ENCODE assay signal across 11 mouse cellular contexts in genomic region chr10:79872862-79873261, GRCm38 (mm10). TPM values are rescaled to one million over a fixed set of nuclear protein-coding genes. Genes with fewer than 3 reads are reported as not detected.
A peak's percentile ranks its signal among the peaks of the same experiment; 100 is the strongest.
DNase-seq lines count a peak whose midpoint lies in the region; ATAC-seq lines count a peak whose summit lies in the region.
"Had no signal": no experiment of that assay in that cellular context is flagged by ENCODE, and none has a peak within 500 bp of the region (broad histone marks: within the 10 kb centered on the region; RNA-seq: fewer than 3 reads in every experiment).

No protein-coding gene starts in this region.

- ATAC-seq in heart, embryonic 13.5 days (ENCODE audit: extremely low read depth, insufficient number of reproducible peaks, low FRiP score, low TSS enrichment) = no peak
- ATAC-seq in forebrain, embryonic 15.5 days (replicated peaks) = no peak
- no peak for ATAC-seq in limb, embryonic 15.5 days (ENCODE audit: insufficient number of reproducible peaks, low FRiP score, low TSS enrichment, low read depth)
- ATAC-seq in megakaryocyte-erythroid progenitor cell, adult 5-6 weeks (replicated peaks; ENCODE audit: low FRiP score, low TSS enrichment, poor library complexity, severe bottlenecking) = no peak

- H3K27me3 ChIP-seq in heart, embryonic 13.5 days (replicated peaks) = peaks cover 18% of the 10 kb centered on the region; the same call in 1 of the 2 replicates
- H3K27me3 ChIP-seq in forebrain, embryonic 15.5 days = no peaks in the 10 kb centered on the region
- no peaks in the 10 kb centered on the region for H3K27me3 ChIP-seq in limb, embryonic 15.5 days

- 39% methylated on average over 3 of the region's 3 CpGs for WGBS in heart, embryonic 13.5 days
- 46% methylated on average over 3 of the region's 3 CpGs for WGBS in forebrain, embryonic 15.5 days
- 34% methylated on average over 3 of the region's 3 CpGs for WGBS in limb, embryonic 15.5 days

- H3K9ac ChIP-seq in heart, embryonic 13.5 days = no peak overlapping the region
- H3K9ac ChIP-seq in forebrain, embryonic 15.5 days (replicated peaks) = peak overlapping the region; percentile 96
- no peak overlapping the region for H3K9ac ChIP-seq in limb, embryonic 15.5 days

- peak overlapping the region; percentile 94 for H3K4me2 ChIP-seq in heart, embryonic 13.5 days
- H3K4me2 ChIP-seq in forebrain, embryonic 15.5 days (replicated peaks) = peak overlapping the region; percentile 69
- peak overlapping the region; percentile 89 for H3K4me2 ChIP-seq in limb, embryonic 15.5 days

- no peaks in the 10 kb centered on the region for H3K9me3 ChIP-seq in heart, embryonic 13.5 days
- H3K9me3 ChIP-seq in forebrain, embryonic 15.5 days = no peaks in the 10 kb centered on the region
- no peaks in the 10 kb centered on the region for H3K9me3 ChIP-seq in limb, embryonic 15.5 days

- H3K4me3 ChIP-seq in heart, embryonic 13.5 days = peak overlapping the region; percentile 72
- H3K4me3 ChIP-seq in forebrain, embryonic 15.5 days = peak overlapping the region; percentile 87
- peak overlapping the region; percentile 71 for H3K4me3 ChIP-seq in limb, embryonic 15.5 days

- no peak for DNase-seq in heart, adult 18-20 months
- peak; percentile 63 for DNase-seq in R1 (ENCODE audit: low read depth, low spot score)
- DNase-seq in ovary, postnatal 14 days (ENCODE audit: low spot score) = no peak
- DNase-seq in layer of hippocampus, adult 11-12 months (ENCODE audit: low spot score) = no peak
- DNase-seq: cerebellum, adult 9-10 months had no signal

- H3K36me3 ChIP-seq in heart, embryonic 13.5 days = no peaks in the 10 kb centered on the region
- peaks cover 24% of the 10 kb centered on the region; the same call in 1 of the 2 replicates for H3K36me3 ChIP-seq in forebrain, embryonic 15.5 days
- 0 out of 2 replicates have a peak, but pooled peaks cover 5% of the 10 kb centered on the region for H3K36me3 ChIP-seq in limb, embryonic 15.5 days

- peaks cover 22% of the 10 kb centered on the region for H3K4me1 ChIP-seq in heart, embryonic 13.5 days
- H3K4me1 ChIP-seq in forebrain, embryonic 15.5 days = peaks cover 59% of the 10 kb centered on the region
- peaks cover 29% of the 10 kb centered on the region for H3K4me1 ChIP-seq in limb, embryonic 15.5 days

- no peak overlapping the region for H3K27ac ChIP-seq in heart, embryonic 13.5 days (replicated peaks)
- H3K27ac ChIP-seq in forebrain, embryonic 15.5 days (replicated peaks) = peak overlapping the region; percentile 97
- H3K27ac ChIP-seq in limb, embryonic 15.5 days = 0 out of 2 replicates have a peak overlapping the region, but pooled peaks have one; percentile 3

RNA-seq across cellular contexts. Expression of gene Prtn3, which starts 1.4 kb away (rescaled TPM):
- polyA plus RNA-seq in heart, embryonic 13.5 days (2015; fragmentation: Nextera tagmentation; extraction: Ambion mirVana) = 2.5 and 2.6 TPM in 2 replicates
- total RNA-seq in heart, adult 18-20 months (2021) = not detected
- 13.5 and 15.0 TPM in 2 replicates for polyA plus RNA-seq in forebrain, embryonic 15.5 days (2015; fragmentation: Nextera tagmentation; extraction: Ambion mirVana)
- polyA plus RNA-seq in limb, embryonic 15.5 days (2015; fragmentation: Nextera tagmentation; extraction: Ambion mirVana) = 3.7 and 5.1 TPM in 2 replicates
- 2.5 and 8.7 TPM in 2 replicates for total RNA-seq in megakaryocyte-erythroid progenitor cell, adult 5-6 weeks (2014; fragmentation: Nextera tagmentation)
- total RNA-seq in megakaryocyte-erythroid progenitor cell, adult 5-6 weeks (2017) = 0.56 and 5.9 TPM in 2 replicates

RNA-seq across cellular contexts. Expression of gene Plppr3, which starts 1.6 kb away (rescaled TPM):
- polyA plus RNA-seq in heart, embryonic 13.5 days (2015; fragmentation: Nextera tagmentation; extraction: Ambion mirVana) = 15.8 and 16.4 TPM in 2 replicates
- under 1 TPM; 0.12 to 0.18 TPM for total RNA-seq in heart, adult 18-20 months (2021)
- polyA plus RNA-seq in forebrain, embryonic 15.5 days (2015; fragmentation: Nextera tagmentation; extraction: Ambion mirVana) = 405 and 410 TPM in 2 replicates
- polyA plus RNA-seq in limb, embryonic 15.5 days (2015; fragmentation: Nextera tagmentation; extraction: Ambion mirVana) = 53.0 and 60.1 TPM in 2 replicates
- total RNA-seq in megakaryocyte-erythroid progenitor cell, adult 5-6 weeks (2014; fragmentation: Nextera tagmentation) = not detected in 2 replicates
- total RNA-seq in megakaryocyte-erythroid progenitor cell, adult 5-6 weeks (2017) = 5.8 and 15.0 TPM in 2 replicates

RNA-seq across cellular contexts. Expression of gene Elane, which starts 13.2 kb away (rescaled TPM):
- polyA plus RNA-seq in heart, embryonic 13.5 days (2015; fragmentation: Nextera tagmentation; extraction: Ambion mirVana) = 0.25 and 0.96 TPM in 2 replicates
- not detected for total RNA-seq in heart, adult 18-20 months (2021)
- polyA plus RNA-seq in forebrain, embryonic 15.5 days (2015; fragmentation: Nextera tagmentation; extraction: Ambion mirVana) = 0.19 TPM in 1 of 2 replicates, not detected in the other
- polyA plus RNA-seq in limb, embryonic 15.5 days (2015; fragmentation: Nextera tagmentation; extraction: Ambion mirVana) = 0.36 and 0.40 TPM in 2 replicates
- total RNA-seq in megakaryocyte-erythroid progenitor cell, adult 5-6 weeks (2014; fragmentation: Nextera tagmentation) = 10.5 TPM in 1 of 2 replicates, not detected in the other
- total RNA-seq in megakaryocyte-erythroid progenitor cell, adult 5-6 weeks (2017) = 0.23 and 1.3 TPM in 2 replicates

RNA-seq across cellular contexts. Expression of gene Cfd, which starts 17.8 kb away (rescaled TPM):
- polyA plus RNA-seq in heart, embryonic 13.5 days (2015; fragmentation: Nextera tagmentation; extraction: Ambion mirVana) = not detected in 2 replicates
- 100 to 1,000 TPM in 1 of 2 experiments, 10 to 100 TPM in 1; 49.7 to 435 TPM for total RNA-seq in heart, adult 18-20 months (2021)
- not detected in 2 replicates for polyA plus RNA-seq in forebrain, embryonic 15.5 days (2015; fragmentation: Nextera tagmentation; extraction: Ambion mirVana)
- polyA plus RNA-seq in limb, embryonic 15.5 days (2015; fragmentation: Nextera tagmentation; extraction: Ambion mirVana) = 0.27 TPM in 1 of 2 replicates, not detected in the other
- not detected in 2 replicates for total RNA-seq in megakaryocyte-erythroid progenitor cell, adult 5-6 weeks (2014; fragmentation: Nextera tagmentation)
- not detected in 2 replicates for total RNA-seq in megakaryocyte-erythroid progenitor cell, adult 5-6 weeks (2017)
- total RNA-seq: hematopoietic stem cell, adult 5-6 weeks had no signal
- polyA plus RNA-seq: liver, embryonic 16.5 days had no signal

RNA-seq across cellular contexts. Expression of gene Ptbp1, which starts 18.6 kb away (rescaled TPM):
- polyA plus RNA-seq in heart, embryonic 13.5 days (2015; fragmentation: Nextera tagmentation; extraction: Ambion mirVana) = 122 and 141 TPM in 2 replicates
- 10 to 100 TPM; 35.8 to 39.9 TPM for total RNA-seq in heart, adult 18-20 months (2021)
- 108 and 120 TPM in 2 replicates for polyA plus RNA-seq in forebrain, embryonic 15.5 days (2015; fragmentation: Nextera tagmentation; extraction: Ambion mirVana)
- 301 and 303 TPM in 2 replicates for polyA plus RNA-seq in limb, embryonic 15.5 days (2015; fragmentation: Nextera tagmentation; extraction: Ambion mirVana)
- total RNA-seq in megakaryocyte-erythroid progenitor cell, adult 5-6 weeks (2014; fragmentation: Nextera tagmentation) = 423 and 470 TPM in 2 replicates
- 149 and 201 TPM in 2 replicates for total RNA-seq in megakaryocyte-erythroid progenitor cell, adult 5-6 weeks (2017)
